Mouse (Mus musculus): Measurements from ENCODE around the gene Lemd2.
A peak's percentile ranks its signal among the peaks of the same experiment; 100 is the strongest.
"Not testable (repeated sequence)": the region's sequence is repeated elsewhere in the genome, so short reads cannot be mapped to it uniquely, and the experiment has no call there.

Lemd2 gene

DNA sequence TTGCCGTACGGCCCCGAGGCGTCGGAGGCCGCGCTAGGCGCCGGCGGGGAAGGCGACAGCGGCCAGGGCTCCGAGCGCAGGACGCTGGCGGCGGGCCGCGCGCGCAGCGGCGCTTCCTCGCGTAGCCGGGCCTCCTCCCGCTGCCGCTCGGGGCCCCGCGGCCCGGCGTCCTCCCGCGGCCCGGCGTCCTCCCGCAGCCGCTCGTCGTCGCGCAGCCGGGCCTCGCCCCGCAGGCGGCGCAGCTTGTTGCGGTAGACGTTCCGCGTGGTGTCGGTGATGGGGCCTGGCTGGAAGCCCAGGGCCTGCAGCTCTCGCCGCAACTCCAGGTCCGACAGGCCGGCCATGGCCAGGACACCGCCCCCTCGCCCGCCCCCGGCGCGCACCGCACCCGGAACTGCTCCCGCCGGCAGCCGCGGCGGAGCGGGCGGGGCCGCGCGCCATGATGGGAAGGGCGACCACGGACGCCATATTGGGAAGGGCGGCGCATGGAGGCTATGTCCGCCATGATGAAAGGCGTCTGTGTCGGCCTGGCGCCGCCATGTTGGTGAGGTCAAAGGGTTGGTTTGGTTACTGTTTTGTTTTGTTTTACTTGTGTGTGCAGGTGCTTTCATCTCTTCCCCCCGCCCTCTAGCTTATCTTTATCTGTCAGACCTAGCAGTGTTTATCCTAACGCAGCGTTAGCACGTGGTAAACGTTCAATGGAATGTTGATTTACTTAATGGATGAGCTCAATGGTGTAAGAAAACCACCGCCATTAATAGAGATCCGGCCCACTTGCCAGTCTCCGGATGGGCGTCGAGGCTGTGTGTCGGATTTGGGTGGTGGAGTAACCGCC is at the start of gene Lemd2:
Gene Lemd2, minus strand, starts transcription at position 395 of the 835 bp plus-strand sequence.
- peak; percentile 98 for DNase-seq

DNA sequence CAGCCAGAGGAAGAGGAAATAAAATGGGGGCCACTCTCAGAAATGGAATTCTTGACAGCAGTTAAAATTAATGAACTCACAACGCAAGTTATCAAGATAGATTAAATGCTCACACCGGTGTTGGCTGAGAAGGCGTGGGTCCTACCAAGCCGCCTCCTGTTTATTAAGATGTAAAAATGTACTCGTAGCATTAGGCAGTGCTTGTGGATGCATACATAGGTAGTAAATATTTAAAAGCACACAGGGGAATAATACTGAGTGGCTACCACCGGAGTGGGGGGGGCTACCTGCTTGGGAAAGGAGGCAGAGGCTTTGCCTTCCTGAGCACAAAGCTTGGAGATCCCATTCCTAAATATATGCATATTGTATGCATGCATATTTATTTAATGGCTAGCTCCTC is 46.9 kb upstream of the Lemd2 start:
- DNase-seq = no peak

- no peak for DNase-seq
These were observed 46.2 kb upstream of the Lemd2 start for GRCm38 (mm10) chr17:27250461-27250860.

DNA sequence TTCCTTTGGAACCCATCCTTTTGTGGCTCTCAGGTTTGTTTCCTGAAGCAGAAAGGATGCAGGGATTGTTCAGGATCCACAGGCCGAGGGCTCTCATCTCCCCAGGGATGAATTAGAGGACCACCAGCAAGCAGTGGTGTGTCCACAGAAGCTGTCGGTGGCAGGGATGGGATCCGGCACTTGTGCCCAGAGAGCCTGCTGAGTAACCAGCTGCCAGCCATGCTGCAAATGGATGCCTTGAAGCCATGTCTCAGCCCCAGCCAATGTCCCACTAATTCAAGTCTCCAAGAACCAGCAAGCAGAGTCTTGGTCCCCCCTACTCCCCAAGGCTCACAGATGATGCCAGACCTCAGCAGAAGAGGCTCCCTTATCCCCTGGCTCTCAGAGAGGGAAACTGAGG is 44.8 kb upstream of the Lemd2 start:
- DNase-seq = no peak

- peak; percentile 18 for DNase-seq
These were observed 43.6 kb upstream of the Lemd2 start for GRCm38 (mm10) chr17:27247680-27248386.

DNA sequence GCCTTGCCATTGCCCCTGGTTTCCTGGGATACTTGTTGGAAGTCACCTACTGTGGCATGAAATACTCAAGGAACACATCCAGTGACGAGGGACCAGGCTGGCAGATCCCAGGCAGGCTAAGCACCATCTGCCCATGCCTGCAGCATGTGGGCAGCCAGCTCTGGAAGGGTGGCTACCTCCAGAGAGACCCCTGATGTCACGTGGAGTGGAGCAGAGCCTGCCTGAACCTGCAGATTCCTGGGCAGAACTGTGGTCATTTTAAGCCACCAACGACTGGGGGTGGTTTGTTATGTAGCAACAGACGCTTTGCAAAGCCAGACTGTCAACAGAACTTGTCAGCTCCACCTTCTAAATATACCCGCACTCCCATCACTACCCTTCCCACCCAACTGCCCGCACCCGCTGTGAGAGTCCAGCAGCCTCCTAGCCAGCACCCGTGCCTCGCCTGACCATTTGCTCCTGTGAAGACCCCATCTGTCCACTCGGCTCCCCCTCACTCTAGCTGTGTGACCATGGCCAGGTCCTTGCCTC is 41.6 kb upstream of the Lemd2 start:
- no peak for DNase-seq

- no peak for DNase-seq
These were observed 40.6 kb upstream of the Lemd2 start for GRCm38 (mm10) chr17:27244912-27245311.

DNA sequence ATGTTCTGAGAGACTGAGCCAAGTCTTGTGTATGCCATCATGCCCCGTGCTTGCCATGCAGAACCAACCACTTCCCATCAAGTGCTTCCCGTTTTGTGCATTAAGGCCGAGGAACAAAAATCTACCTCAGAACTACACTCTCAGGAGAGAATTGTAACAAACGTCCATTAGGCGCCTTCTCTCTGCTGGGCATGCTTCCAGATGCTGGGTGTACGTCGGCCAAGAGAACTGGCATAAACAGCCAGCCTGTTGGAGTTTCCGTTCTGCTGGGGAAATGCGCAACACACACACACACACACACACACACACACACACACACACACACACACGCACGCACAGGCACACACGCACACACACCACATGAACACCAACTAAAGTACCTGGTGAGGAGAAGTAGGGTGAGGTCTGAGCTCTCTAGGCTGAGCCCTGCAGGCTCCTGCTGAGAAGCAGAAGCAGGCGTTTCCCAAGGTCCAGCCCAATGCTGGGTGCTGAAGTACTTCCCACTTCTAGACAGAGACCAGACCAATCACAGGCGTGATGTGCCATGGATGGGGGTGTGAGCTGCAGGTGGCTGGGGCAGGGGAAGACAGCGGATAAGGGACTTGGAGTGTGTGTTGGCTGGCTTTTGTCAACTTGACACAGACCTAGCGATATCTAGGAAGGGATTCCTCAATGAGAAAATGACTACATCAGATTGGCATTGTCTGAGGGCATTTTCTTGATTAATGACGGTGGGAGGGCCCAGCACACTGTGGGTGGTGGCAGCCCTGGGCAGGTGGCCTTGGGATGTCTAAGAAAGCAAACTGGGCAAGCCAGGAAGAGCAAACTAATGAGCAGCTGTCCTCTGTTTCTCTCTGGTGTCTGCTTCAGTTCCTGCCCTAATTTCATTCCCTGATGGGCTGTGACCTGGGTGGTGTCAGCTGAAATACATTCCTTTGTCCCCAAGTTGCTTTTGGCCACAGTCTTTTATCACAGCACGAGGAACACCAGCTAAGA is 38.2 kb upstream of the Lemd2 start:
- peak; percentile 89 for DNase-seq

DNA sequence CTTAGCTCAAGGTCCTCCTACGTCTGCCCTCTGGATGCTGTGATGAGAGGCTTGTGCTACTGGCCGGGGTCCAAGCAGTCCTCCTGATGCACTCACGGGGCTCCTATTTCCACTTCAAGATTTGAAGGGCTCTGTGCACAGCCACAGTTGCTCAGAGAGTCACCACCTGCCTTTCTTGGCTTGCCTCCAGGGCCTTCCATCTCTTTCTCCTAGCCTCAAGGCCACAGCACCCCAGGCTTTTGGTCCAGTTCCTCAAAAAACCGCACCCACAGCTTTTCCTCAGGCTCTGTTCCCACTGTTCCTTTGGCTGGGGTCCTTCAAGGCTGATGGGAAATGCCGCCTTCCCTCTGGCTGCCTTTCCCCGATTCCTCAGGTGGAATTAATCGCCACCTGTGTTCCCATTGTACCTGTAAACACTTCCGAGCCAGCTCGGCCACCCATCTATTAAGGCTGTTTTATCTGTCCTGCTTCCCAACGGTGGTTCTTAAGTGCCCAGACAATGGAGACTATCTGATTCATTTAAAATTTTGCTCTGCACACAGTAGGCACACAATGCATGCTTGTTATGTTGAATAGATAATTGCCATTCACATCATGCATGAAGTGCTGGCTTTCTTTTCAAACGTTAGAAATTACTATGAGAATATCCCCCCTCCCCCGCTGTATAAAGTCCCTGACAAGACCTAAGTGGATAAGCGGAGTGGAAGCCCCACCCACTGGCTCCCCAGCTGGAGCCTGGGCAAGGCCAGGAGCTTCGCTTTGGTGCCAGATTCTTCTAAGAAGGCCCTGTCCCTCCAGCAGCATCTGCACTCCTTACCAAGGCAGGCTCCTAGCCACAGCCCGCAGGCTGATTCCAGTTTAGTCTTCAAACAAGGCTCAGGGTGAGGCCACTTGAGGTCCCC is 36.5 kb upstream of the Lemd2 start:
- DNase-seq = peak; percentile 85

- DNase-seq = peak; percentile 2
These were observed 35.7 kb upstream of the Lemd2 start for GRCm38 (mm10) chr17:27239941-27240340.

DNA sequence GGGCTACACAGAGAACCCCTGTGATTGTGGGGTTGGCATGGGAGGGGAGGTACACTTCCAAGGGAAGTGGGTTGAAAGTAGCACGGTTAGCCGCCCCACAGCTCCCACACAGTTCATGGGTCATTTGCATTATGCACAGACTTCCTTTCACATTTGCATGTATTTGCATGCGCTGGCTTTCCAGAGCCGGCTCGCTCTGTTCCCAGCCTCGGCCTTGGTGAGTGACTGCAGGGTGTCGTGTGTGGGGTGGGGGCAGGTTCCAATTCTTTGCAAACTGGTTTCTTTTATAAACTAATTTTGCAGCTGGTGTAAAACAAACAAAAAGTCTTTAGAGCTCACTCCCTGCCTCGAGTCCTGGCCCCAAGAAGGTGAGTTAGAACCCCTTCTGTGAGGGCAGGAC is 34.4 kb upstream of the Lemd2 start:
- no peak for DNase-seq

DNA sequence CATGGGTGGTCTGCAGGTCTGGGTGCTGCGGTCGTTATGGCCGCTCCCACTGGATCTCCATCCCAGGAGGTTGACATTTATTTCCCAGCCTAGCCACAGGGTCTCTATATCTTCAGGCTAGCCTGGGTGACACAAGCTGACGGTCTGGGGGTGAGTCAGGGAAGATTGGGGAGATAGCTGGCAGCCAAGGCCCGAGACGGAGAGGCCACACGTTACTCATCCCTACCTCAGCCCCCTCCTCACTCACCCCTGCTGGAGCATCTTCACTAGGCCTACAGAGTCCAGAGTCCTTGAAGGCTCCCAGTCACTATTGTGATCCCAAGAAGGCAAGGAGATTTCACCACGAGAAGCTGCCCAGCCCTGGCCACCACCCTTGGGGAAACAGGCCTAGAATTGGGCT is 33.5 kb upstream of the Lemd2 start:
- DNase-seq = no peak

GRCm38 (mm10) chr17:27233298-27233697 is 29.0 kb upstream of the Lemd2 start:
- no peak for DNase-seq

GRCm38 (mm10) chr17:27232176-27232575 is 27.9 kb upstream of the Lemd2 start:
- no peak for DNase-seq

- DNase-seq = not testable (repeated sequence)
These were observed 27.3 kb upstream of the Lemd2 start for GRCm38 (mm10) chr17:27231586-27231985.

- no peak for DNase-seq
These were observed 26.9 kb upstream of the Lemd2 start for GRCm38 (mm10) chr17:27231146-27231503.

- DNase-seq = no peak
These were observed 26.3 kb upstream of the Lemd2 start for GRCm38 (mm10) chr17:27230455-27231145.

- no peak for DNase-seq
These were observed 25.6 kb upstream of the Lemd2 start for GRCm38 (mm10) chr17:27229710-27230454.

DNA sequence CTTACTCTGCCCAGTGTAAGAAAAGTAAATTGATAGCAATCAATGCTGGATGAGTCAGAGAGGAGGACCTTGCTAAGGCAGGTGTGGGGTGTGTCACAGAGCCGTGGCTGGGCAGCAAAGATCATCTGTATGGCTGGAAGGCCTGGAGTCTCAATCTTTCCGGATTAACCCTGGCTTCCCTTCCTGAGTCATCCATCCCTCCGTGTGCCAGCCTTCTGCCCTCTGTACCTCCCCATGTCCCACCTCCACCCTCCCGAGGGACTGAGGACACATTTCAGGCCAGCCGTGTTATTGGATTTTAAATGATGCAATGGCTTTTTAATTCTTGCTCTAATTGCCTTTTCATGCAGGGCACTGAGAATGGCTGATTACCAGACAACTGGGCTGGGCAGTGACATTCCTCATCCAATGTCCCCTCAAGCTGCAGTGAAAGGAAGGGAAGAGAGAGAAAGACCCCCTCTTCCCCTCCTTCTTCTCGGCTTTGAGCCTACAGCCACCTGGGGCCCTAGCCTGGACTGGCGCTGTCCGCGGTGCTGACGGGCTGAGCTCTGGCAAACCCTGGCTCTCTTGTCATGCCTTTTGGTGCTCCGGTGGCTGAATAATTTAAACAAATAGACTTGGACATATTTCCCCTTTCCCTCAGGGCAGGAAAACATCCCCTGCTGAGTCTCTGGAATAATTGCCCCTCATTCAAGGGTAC is 24.1 kb upstream of the Lemd2 start:
- DNase-seq = peak; percentile 84

- DNase-seq = no peak
These were observed 23.0 kb upstream of the Lemd2 start for GRCm38 (mm10) chr17:27227258-27227657.

Data from lung, postnatal 10 days (tissue).